Mouse (Mus musculus): ENCODE measurements at regions not wholly inside any gene's neighbourhood (a gene's known extent, or its start where the extent isn't known, plus 50 kb on each side); places are given as distances from the start of the nearest gene placed in this dataset.

DNA sequence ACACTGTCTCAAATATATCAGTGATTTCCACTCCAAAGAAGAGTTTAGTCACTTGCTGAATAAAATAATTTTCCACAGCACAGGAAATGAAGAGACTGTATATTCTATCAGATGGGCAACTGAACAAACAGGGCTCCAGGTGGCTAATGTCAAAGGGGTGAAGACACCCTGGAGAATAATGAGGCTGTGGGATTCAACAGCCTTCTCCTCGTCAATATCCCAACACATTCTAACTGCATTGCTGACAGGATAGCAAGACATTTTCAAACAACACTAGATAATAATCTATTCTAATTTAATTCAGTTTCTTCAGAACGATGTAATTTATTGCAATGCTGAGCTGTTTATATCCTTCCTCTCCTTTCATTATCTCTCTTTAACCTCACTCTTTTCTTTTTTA is 134.4 kb upstream of the Klhl13 start:
- intact Hi-C loops (cut with DNase I), result no loop called here
- DNase-seq (ENCODE audit: low spot score in 2 of 2), result no peak

DNA sequence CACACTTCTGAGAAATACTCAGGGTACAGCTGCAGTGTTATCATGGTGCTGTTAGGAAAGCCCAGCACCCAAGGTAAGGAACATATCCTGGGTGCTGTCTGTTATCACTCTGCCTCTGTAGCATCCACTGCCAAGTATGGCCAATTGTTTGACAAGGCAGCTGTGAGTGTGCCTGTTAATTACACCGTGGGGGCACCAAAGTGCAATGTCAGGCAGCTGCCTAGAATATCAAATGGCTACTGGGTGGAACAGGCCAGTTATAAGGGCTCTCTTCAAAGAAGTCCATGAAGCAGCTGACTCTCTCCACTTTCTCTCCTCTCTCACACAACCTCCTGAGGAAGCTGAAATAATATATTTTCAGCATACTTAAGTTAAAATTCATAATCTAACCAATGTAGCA is 130.3 kb upstream of the Klhl13 start:
- intact Hi-C loops (cut with DNase I), result no loop called here

DNA sequence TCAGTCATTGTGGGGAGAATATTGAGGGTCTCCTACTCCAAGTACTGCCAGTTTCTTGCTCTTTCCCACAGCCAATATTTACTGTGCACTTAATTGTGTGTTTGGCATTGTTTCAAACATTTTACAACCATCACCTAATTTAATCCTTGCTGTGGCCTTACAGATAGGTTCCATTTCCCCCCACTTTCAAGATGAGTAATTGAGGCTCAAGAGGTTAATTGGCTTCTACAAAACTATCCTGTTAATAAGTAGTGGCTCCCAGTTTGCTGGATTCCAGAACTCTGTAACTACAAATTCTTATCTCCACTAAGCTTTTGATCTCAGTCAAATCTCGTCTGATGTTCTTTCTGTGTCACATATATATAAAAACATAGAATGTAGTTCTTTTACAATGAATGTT is 112.0 kb upstream of the Klhl13 start:
- intact Hi-C loops (cut with DNase I), result no loop called here
- no peak for DNase-seq (ENCODE audit: low spot score in 2 of 2)

More for the DNA sequence above, 130.3 kb upstream of the Klhl13 start:
- no peak for DNase-seq (ENCODE audit: low spot score in 2 of 2)

- intact Hi-C loops (cut with DNase I), result no loop called here
- DNase-seq (ENCODE audit: low spot score in 2 of 2), result no peak
These were observed 101.1 kb upstream of the Klhl13 start for GRCm38 (mm10) chrX:23466031-23466430.

DNA sequence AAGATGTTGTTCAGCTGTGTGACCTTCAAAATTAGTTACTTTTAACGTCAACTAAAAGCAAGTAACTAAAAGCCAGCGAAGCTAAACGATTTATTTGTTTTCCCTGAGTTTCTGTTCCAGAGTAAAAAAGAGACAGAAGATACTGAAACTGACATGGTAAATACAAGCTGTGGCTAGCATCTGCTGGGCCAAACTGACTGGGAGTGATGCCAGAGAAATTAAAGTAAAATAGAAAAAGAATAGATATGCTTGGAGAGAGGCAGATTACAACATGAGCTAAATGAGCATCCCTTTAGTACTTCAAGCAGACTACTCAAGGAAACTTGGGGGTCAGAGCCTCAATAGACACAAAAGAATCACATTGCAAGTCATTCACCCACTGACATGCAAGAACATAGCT is 88.7 kb upstream of the Klhl13 start:
- peak; percentile 8 to 38 for DNase-seq (ENCODE audit: low spot score in 2 of 2)
- intact Hi-C loops (cut with DNase I), result no loop called here

- intact Hi-C loops (cut with DNase I), result no loop called here
These were observed 57.9 kb upstream of the Klhl13 start for GRCm38 (mm10) chrX:23422746-23423145.

DNA sequence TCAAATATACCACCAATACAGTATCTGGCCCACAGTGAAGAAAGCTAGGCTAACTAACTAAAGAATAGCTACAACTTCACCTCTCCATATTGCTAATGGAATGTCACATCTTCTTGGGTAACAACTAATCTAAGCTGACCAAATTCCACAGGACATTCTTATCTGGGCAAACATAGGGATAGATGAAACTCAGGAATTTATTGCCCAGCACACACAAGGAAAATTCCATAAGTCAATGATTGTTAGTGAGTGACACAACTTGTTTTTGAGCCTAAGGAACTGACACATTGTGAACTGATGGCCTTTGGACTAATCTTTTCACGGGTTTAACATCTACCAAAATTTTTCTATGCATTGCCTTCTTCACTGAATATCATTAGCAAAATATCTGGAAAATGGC is 52.6 kb upstream of the Klhl13 start:
- intact Hi-C loops (cut with DNase I), result no loop called here

More at GRCm38 (mm10) chrX:23422746-23423145, 57.9 kb upstream of the Klhl13 start:
- DNase-seq (ENCODE audit: low spot score in 2 of 2), result no peak

More for the DNA sequence above, 52.6 kb upstream of the Klhl13 start:
- no peak for DNase-seq (ENCODE audit: low spot score in 2 of 2)
